Mouse (Mus musculus) megakaryocyte progenitor cell, adult 5-6 weeks (primary cell): Measurements from ENCODE around the gene Acvr1. TPM values are rescaled to one million over a fixed set of nuclear protein-coding genes. Genes with fewer than 3 reads are reported as not detected.
A peak's percentile ranks its signal among the peaks of the same experiment; 100 is the strongest.

Experiments
- ATAC-seq: replicated peaks from 2 replicates; pipeline ENCODE4 v1.8.0; 2016; ENCODE audit warnings: mild to moderate bottlenecking, moderate TSS enrichment, inconsistent platforms; ENCODE audit not compliant: poor library complexity
- total RNA-seq, 2 experiments: library from RNA; stranded (forward) in 1 of 2; stranded (reverse) in 1 of 2; fragments of 157-497, 149-512 nt in 1 of 2; fragments of 200-1000 nt in 1 of 2; gene quantifications; 2 replicates each; pipeline versions ENCODE4 v1.2.3 to v1.2.4; 2015 to 2017

Acvr1 gene
- total RNA-seq, 2 experiments from 2014 or later, result 0.87 to 2.3 TPM

- no peak for ATAC-seq
Observed at GRCm38 (mm10) chr2:58557045-58557845, 9.7 kb downstream of the Acvr1 start.

- no peak for ATAC-seq
Observed at GRCm38 (mm10) chr2:58552296-58552695, 14.7 kb downstream of the Acvr1 start.

- no peak for ATAC-seq
Observed at GRCm38 (mm10) chr2:58551866-58552265, 15.1 kb downstream of the Acvr1 start.

- no peak for ATAC-seq
Observed at GRCm38 (mm10) chr2:58550488-58550887, 16.5 kb downstream of the Acvr1 start.

GRCm38 (mm10) chr2:58549960-58550359 lies 17.0 kb downstream of the Acvr1 start:
- ATAC-seq, result no peak

- ATAC-seq, result no peak
Observed at GRCm38 (mm10) chr2:58548943-58549342, 18.0 kb downstream of the Acvr1 start.

GRCm38 (mm10) chr2:58546264-58546663 lies 20.7 kb downstream of the Acvr1 start:
- ATAC-seq, result no peak

- peak; percentile 96 for ATAC-seq
Observed at GRCm38 (mm10) chr2:58544368-58544767, 22.6 kb downstream of the Acvr1 start.

GRCm38 (mm10) chr2:58543252-58543651 lies 23.7 kb downstream of the Acvr1 start:
- ATAC-seq, result no peak

GRCm38 (mm10) chr2:58538196-58538595 lies 28.8 kb downstream of the Acvr1 start:
- ATAC-seq, result no peak

- no peak for ATAC-seq
Observed at GRCm38 (mm10) chr2:58536796-58537195, 30.2 kb downstream of the Acvr1 start.

GRCm38 (mm10) chr2:58535233-58535632 lies 31.7 kb downstream of the Acvr1 start:
- ATAC-seq, result no peak

GRCm38 (mm10) chr2:58534379-58534778 lies 32.6 kb downstream of the Acvr1 start:
- ATAC-seq, result peak; percentile 74

- peak; percentile 61 for ATAC-seq
Observed at GRCm38 (mm10) chr2:58533521-58534001, 33.4 kb downstream of the Acvr1 start.

GRCm38 (mm10) chr2:58532260-58532850 lies 34.6 kb downstream of the Acvr1 start:
- peak; percentile 78 for ATAC-seq

GRCm38 (mm10) chr2:58530521-58530920 lies 36.4 kb downstream of the Acvr1 start:
- no peak for ATAC-seq

GRCm38 (mm10) chr2:58529860-58530440 lies 37.0 kb downstream of the Acvr1 start:
- ATAC-seq, result no peak

GRCm38 (mm10) chr2:58529384-58529783 lies 37.6 kb downstream of the Acvr1 start:
- no peak for ATAC-seq

- no peak for ATAC-seq
Observed at GRCm38 (mm10) chr2:58527786-58528185, 39.2 kb downstream of the Acvr1 start.

GRCm38 (mm10) chr2:58524356-58524755 lies 42.6 kb downstream of the Acvr1 start:
- no peak for ATAC-seq

- ATAC-seq, result no peak
Observed at GRCm38 (mm10) chr2:58523894-58524293, 43.1 kb downstream of the Acvr1 start.

GRCm38 (mm10) chr2:58523097-58523496 lies 43.9 kb downstream of the Acvr1 start:
- ATAC-seq, result no peak
